Mouse (Mus musculus) Patski (cell line): ENCODE data around the gene Dusp2. TPM values are rescaled to one million over a fixed set of nuclear protein-coding genes. Genes with fewer than 3 reads are reported as not detected.
A peak's percentile ranks its signal among the peaks of the same experiment; 100 is the strongest.

ENCODE experiments used
- ATAC-seq: fragments of 100-300 bp; one replicate; pipeline ENCODE4 v1.8.0; 2021
- CTCF ChIA-PET: fragments of 350-600 bp; sonication (Branson Sonifier 250); formaldehyde crosslinking; loops from one replicate; lab custom pipeline; 2022; ENCODE audit warnings: inconsistent platforms; lab: Charles Lee
- POLR2A ChIA-PET: fragments of 350-600 bp; sonication (Branson Sonifier 250); formaldehyde crosslinking; loops from one replicate; lab custom pipeline; 2022; ENCODE audit warnings: antibody characterized with exemption, inconsistent platforms; lab: Charles Lee
- DNase-seq: peaks from one replicate; pipeline ENCODE4 v3.0.0-alpha.2; 2011; ENCODE audit warnings: low read depth, low spot score
- H3K27me3 ChIP-seq: fragments of 371-371 bp; one replicate; pipeline ENCODE4 v1.5.1; 2021
- CTCF ChIP-seq: fragments of 100-300 bp; IDR thresholded peaks from one replicate; pipeline ENCODE4 v1.5.1; 2021
- in situ Hi-C: fragments of 300-500 bp; cut with MboI; formaldehyde crosslinking; loops from 3 replicates; pipeline ENCODE4 v1.11.1; 2018; ENCODE audit warnings: low pct_unique_long_range_greater_than_20kb, mixed read lengths
- polyA plus RNA-seq: library from polyadenylated mRNA; unstranded; gene quantifications from one replicate; pipeline ENCODE4 v1.2.3, GENCODE M21; 2021

Dusp2 gene
- polyA plus RNA-seq, 1 experiment from 2014 or later, result 7.0 TPM

- TF ChIP-seq CTCF, result no peak
- DNase-seq (no peak), ATAC-seq (no peak)
- H3K27me3 ChIP-seq, result no peaks in the 10 kb centered on the region
- in situ Hi-C loops, result loop anchor here (25.0 kb wide), 1 partner anchor 208 kb away; no protein-coding TSS in a partner anchor
- ChIA-PET POLR2A (no interaction called here), CTCF (no interaction called here)
Observed at GRCm38 (mm10) chr2:127353881-127354280, 17.9 kb downstream of the Dusp2 start.

- CTCF ChIA-PET, result interaction anchor here (0.7 to 2.4 kb wide), 20 partner anchors 12 to 196 kb away, joined by 3 to 12 read pairs (median 4); partner anchors contain the start of gene Gpat2
- ATAC-seq, result peak; percentile 45
- peaks cover 59% of the 10 kb centered on the region for H3K27me3 ChIP-seq
- in situ Hi-C loops, result loop anchor here (5.0 to 25.0 kb wide), 2 partner anchors 65 to 200 kb away; partner anchors contain the start of gene Gpat2
- no peak for TF ChIP-seq CTCF
- DNase-seq, result peak; percentile 28
- POLR2A ChIA-PET, result interaction anchor here (0.6 to 1.2 kb wide), 3 partner anchors 58 to 68 kb away, joined by 3 to 4 read pairs (median 3); no protein-coding TSS in a partner anchor
Observed at GRCm38 (mm10) chr2:127362459-127363281, 26.7 kb downstream of the Dusp2 start, which contains the start of gene Adra2b. TSS of gene Adra2b (plus strand) at chr2:127363208.

GRCm38 (mm10) chr2:127363282-127363652 lies 27.3 kb downstream of the Dusp2 start:
- TF ChIP-seq CTCF, result no peak
- ATAC-seq (peak; percentile 19), DNase-seq (no peak)
- in situ Hi-C loops, result loop anchor here (5.0 to 25.0 kb wide), 2 partner anchors 64 to 199 kb away; partner anchors contain the start of gene Gpat2
- ChIA-PET CTCF (interaction anchor here (0.7 to 2.4 kb wide), 19 partner anchors 11 to 195 kb away, joined by 3 to 12 read pairs (median 4); partner anchors contain the start of gene Gpat2), POLR2A (interaction anchor here (1.2 kb wide), 1 partner anchor 67 kb away, joined by 3 read pairs; no protein-coding TSS in a partner anchor)
- peaks cover 59% of the 10 kb centered on the region for H3K27me3 ChIP-seq

GRCm38 (mm10) chr2:127363696-127364095 lies 27.7 kb downstream of the Dusp2 start:
- TF ChIP-seq CTCF, result no peak
- ChIA-PET POLR2A (no interaction called here), CTCF (interaction anchor here (1.0 to 2.0 kb wide), 6 partner anchors 11 to 138 kb away, joined by 3 to 9 read pairs (median 4); partner anchors contain the start of gene Gpat2)
- peaks cover 59% of the 10 kb centered on the region for H3K27me3 ChIP-seq
- no peak for DNase-seq
- in situ Hi-C loops, result loop anchor here (5.0 to 25.0 kb wide), 2 partner anchors 64 to 199 kb away; partner anchors contain the start of gene Gpat2
- ATAC-seq, result peak; percentile 9

- DNase-seq, result no peak
- CTCF ChIA-PET, result interaction anchor here (0.9 to 2.0 kb wide), 3 partner anchors 18 to 89 kb away, joined by 3 to 9 read pairs (median 3); no protein-coding TSS in a partner anchor
- H3K27me3 ChIP-seq, result peaks cover 62% of the 10 kb centered on the region
- TF ChIP-seq CTCF, result no peak
- in situ Hi-C loops, result loop anchor here (5.0 to 25.0 kb wide), 2 partner anchors 63 to 198 kb away; partner anchors contain the start of gene Gpat2
- no peak for ATAC-seq
- POLR2A ChIA-PET, result no interaction called here
Observed at GRCm38 (mm10) chr2:127364452-127364851, 28.5 kb downstream of the Dusp2 start.

GRCm38 (mm10) chr2:127367126-127367820 lies 31.3 kb downstream of the Dusp2 start:
- ATAC-seq (no peak), DNase-seq (no peak)
- ChIA-PET CTCF (interaction anchor here (1.3 to 1.9 kb wide), 4 partner anchors 9 to 192 kb away, joined by 3 to 5 read pairs (median 4); no protein-coding TSS in a partner anchor), POLR2A (interaction anchor here (0.6 kb wide), 1 partner anchor 9 kb away, joined by 3 read pairs; no protein-coding TSS in a partner anchor)
- no peak for TF ChIP-seq CTCF
- in situ Hi-C loops, result loop anchor here (25.0 kb wide), 1 partner anchor 195 kb away; no protein-coding TSS in a partner anchor
- H3K27me3 ChIP-seq, result peaks cover 48% of the 10 kb centered on the region

- ChIA-PET POLR2A (interaction anchor here (0.6 kb wide), 1 partner anchor 117 kb away, joined by 4 read pairs; no protein-coding TSS in a partner anchor), CTCF (no interaction called here)
- no peak for ATAC-seq
- TF ChIP-seq CTCF, result no peak
- in situ Hi-C loops, result loop anchor here (25.0 kb wide), 1 partner anchor 192 kb away; no protein-coding TSS in a partner anchor
- DNase-seq, result no peak
- H3K27me3 ChIP-seq, result peaks cover 25% of the 10 kb centered on the region
Observed at GRCm38 (mm10) chr2:127369703-127370376, 33.9 kb downstream of the Dusp2 start.

GRCm38 (mm10) chr2:127370561-127371483 lies 34.9 kb downstream of the Dusp2 start:
- no peak for TF ChIP-seq CTCF
- DNase-seq (no peak), ATAC-seq (no peak)
- H3K27me3 ChIP-seq, result peaks cover 19% of the 10 kb centered on the region
- in situ Hi-C loops, result loop anchor here (25.0 kb wide), 1 partner anchor 191 kb away; no protein-coding TSS in a partner anchor
- ChIA-PET POLR2A (interaction anchor here (0.9 kb wide), 1 partner anchor 20 kb away, joined by 3 read pairs; no protein-coding TSS in a partner anchor), CTCF (no interaction called here)
